Mouse (Mus musculus): Measurements from ENCODE around the gene Cfap74. TPM values are rescaled to one million over a fixed set of nuclear protein-coding genes. Genes with fewer than 3 reads are reported as not detected.

The Cfap74 gene
- total RNA-seq (2021): 1 to 10 TPM; 8.6 to 9.6 TPM
- long read RNA-seq, partial matches to known transcripts: 5 of 17 reads
- long read RNA-seq, other reads (novel, unspliced or antisense): 7 of 17 reads

GRCm38 (mm10) chr4:155409058-155409776 lies at the start of gene Cfap74:
Cfap74 (plus strand) TSS chr4:155409190.
- DNase-seq (ENCODE audit: low spot score in 2 of 2): peak; percentile 84 to 90

DNA sequence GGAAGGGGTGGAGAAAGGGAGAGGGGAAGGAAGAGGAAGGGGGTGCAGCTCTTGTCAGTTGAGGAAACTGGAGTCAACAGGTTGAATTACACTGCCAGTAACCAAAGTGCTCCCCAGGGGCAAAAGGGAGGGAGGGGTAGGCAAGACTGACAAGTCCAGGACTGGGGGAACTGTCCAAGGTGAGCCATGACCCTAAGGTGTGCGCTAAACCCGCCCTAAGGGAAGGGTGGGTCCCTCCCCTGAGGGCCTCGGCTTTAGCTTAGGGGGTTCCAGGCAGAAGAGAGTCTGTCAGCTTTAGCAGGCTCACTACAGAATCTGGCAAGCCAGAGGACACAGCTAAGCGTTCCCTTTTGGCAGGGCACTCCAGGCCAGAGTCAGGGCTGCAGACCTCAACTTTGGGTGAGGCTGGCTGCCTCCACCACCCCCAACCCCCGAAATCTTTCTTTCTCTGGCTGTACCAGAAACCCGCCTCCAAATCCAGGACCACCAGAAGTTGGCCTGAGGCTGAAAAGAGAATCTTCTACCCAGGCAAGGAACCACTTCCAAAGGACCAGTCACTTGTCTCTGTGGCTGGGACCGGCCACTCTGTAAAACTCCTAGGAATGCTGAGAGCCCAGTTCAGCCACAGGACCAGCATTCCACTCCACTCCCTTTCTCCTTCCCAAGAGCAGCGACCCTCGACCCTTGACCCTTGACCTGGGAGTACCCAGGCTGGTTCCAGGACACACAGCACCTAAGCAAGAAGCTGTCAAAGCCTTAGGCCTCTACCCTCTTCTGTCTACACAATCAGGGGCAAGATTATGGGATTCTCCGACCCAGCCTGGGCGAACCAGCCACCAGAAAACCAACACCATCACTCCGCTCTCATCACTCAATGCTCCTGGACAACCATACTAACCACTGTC lies 49.2 kb upstream of the Cfap74 start:
- no peak for DNase-seq (ENCODE audit: low spot score in 2 of 2)

GRCm38 (mm10) chr4:155360856-155361255 lies 48.1 kb upstream of the Cfap74 start:
- DNase-seq (ENCODE audit: low spot score in 2 of 2): no peak

DNA sequence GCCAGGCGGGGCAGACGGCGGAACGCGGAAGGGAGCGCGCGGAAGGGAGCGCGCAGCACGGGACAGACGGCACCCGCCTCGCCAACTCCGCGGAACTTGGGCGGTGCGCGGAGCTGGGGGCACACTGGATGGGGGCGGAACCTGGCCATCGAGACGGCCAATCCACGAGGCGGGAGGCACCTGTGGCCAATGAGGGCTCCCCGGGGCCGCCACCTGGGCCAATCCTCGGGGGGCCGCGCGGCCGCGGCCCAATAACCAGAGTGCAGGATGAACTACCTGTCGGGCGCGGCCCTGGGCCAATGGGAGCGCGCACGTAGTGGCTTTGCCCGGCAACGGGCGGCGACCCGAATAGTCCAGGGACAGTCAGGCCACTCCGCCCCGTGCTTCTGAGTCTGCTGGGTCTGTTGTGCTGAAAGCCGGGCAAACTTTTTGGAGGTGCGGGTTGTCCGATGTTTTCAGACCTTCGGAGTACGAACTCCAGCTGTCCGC lies 47.6 kb upstream of the Cfap74 start, which contains the start of gene Prkcz:
Prkcz (minus strand) TSS at position 59 of the 489 bp plus-strand sequence.
- DNase-seq (ENCODE audit: low spot score in 2 of 2): peak; percentile 45 to 52

DNA sequence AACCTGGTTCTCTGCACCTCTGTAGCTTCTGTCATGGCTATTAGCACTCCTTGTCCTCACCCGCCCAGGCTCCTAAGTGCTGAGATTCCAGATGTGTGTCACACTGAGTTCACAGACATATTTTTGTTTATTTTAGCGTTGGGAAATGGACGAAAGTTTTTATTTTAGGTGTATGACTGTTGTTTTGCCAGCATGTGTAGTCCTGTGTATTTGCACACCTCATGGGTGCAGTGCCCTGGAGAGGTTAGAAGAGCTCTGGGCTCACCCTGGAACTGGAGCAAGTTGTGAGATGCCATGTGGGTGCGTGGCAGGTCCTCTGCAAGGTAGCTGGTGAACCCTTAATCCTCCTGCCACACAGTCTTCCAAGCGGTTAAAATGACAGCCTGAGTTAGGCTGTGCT lies 46.5 kb upstream of the Cfap74 start:
- no peak for DNase-seq (ENCODE audit: low spot score in 2 of 2)

- no peak for DNase-seq (ENCODE audit: low spot score in 2 of 2)
Observed at GRCm38 (mm10) chr4:155366784-155367183, 42.2 kb upstream of the Cfap74 start.

- no peak for DNase-seq (ENCODE audit: low spot score in 2 of 2)
Observed at GRCm38 (mm10) chr4:155367739-155368138, 41.3 kb upstream of the Cfap74 start.

DNA sequence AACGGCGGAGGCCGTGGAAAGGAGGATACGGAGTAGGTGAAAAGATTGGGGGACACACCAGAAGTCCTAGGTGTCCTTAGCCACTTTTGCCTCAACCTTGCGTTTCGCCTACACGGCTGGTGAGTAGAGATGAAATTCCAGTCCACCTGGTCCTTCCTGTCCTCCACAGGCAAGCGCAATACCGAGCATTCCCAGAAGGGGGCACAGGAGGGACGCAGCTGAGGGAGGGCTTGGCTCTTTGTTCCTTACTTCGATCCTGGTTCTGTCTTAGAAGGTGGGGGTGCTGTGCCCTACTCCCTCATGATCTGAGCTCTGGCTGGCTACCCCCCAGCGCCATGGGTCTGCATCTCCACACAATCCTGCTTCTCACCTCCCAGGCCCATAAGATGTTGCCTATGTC lies 40.3 kb upstream of the Cfap74 start:
- peak; percentile 89 to 92 for DNase-seq (ENCODE audit: low spot score in 2 of 2)

GRCm38 (mm10) chr4:155370737-155371715 lies 38.0 kb upstream of the Cfap74 start:
- no peak for DNase-seq (ENCODE audit: low spot score in 2 of 2)

GRCm38 (mm10) chr4:155371797-155372735 lies 36.9 kb upstream of the Cfap74 start:
- DNase-seq (ENCODE audit: low spot score in 2 of 2): no peak

DNA sequence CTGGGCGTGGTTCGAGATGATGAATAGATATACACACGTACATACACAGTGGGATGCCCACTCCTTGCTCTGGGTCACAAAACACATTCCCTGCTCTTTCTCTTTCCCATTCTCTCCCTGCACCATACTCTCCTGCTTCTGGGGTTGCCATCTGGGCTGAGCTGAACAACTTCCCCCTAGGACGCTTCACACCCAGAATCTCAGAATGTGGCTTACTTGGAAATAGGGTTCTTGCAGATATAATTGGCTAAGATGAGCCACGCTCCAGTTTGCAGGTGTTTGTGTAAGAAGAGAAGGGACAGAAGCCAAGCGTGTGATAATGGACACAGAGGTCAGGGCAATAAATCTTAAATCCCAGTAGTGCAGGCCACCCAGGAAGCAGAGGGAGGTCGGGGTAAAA lies 27.0 kb upstream of the Cfap74 start:
- no peak for DNase-seq (ENCODE audit: low spot score in 2 of 2)

- peak in 1 of 2 experiments; percentile 29 for DNase-seq (ENCODE audit: low spot score in 2 of 2)
Observed at GRCm38 (mm10) chr4:155382752-155383151, 26.2 kb upstream of the Cfap74 start.

- DNase-seq (ENCODE audit: low spot score in 2 of 2): no peak
Observed at GRCm38 (mm10) chr4:155383326-155383725, 25.7 kb upstream of the Cfap74 start.

DNA sequence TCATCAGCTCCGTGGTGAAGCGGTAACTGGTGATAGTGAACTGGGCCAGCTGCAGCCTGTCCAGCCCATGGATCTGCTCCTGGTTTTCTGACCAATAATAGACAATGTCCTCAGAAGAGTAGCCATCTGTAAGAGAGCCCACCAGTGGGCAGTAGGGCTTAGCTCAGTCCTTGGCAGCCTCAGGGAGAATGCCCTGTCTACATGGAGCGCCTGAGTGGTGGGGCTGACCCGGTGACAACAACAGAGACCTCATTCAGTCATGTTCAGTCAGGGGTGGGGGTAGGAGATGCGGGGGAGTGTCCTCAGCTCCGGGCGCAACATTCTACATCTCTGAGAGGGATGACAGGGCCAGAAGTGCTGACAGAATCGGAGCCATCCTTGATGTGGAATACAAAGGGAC lies 21.8 kb upstream of the Cfap74 start:
- no peak for DNase-seq (ENCODE audit: low spot score in 2 of 2)

DNA sequence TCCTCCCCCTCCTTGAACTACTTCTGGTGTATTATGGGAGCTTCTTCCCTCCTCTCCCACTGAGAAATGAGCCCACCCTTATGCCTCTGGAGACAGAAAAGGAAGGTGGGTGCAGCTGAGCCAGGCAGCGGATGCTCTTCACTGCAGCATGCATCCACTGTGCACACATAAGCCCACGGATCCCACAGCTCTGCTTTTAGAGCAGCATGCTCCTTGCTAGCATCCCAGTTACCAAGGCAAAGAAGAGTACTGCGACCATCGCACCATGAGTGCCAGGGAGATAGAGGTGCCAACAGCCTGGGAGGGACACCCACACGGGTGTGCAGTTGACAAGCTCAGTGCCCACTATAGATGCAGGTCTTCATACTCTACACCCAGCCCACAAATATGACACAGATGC lies 13.5 kb upstream of the Cfap74 start:
- no peak for DNase-seq (ENCODE audit: low spot score in 2 of 2)

- DNase-seq (ENCODE audit: low spot score in 2 of 2): no peak
Observed at GRCm38 (mm10) chr4:155396751-155397150, 12.2 kb upstream of the Cfap74 start.

- peak; percentile 37 to 53 for DNase-seq (ENCODE audit: low spot score in 2 of 2)
Observed at GRCm38 (mm10) chr4:155397511-155398221, 11.3 kb upstream of the Cfap74 start, which contains the start of gene Gabrd. Gabrd (minus strand) TSS chr4:155398112.

DNA sequence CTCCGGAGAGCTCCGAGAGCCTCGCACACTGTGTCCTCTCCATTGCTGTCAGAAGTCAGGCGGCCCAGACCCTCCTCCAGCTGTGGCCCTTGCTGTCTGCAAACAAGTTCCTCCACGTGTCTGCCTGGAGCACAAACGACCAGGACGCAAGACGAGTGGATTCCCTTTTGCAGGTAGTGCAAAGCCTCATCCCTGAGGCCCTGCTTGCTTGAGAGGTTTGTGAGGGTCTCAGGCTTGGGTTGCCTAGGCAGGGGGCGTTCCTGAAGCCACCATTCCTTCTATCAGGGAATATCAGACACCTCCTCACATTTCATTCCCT lies 10.8 kb upstream of the Cfap74 start:
- DNase-seq (ENCODE audit: low spot score in 2 of 2): no peak

- DNase-seq (ENCODE audit: low spot score in 2 of 2): no peak
Observed at GRCm38 (mm10) chr4:155401121-155401520, 7.9 kb upstream of the Cfap74 start.
